Mouse (Mus musculus): ENCODE results near the gene Fryl. TPM values are rescaled to one million over a fixed set of nuclear protein-coding genes. Genes with fewer than 3 reads are reported as not detected.

Fryl gene
- polyA plus RNA-seq, 1 experiment from 2014 or later = 32.4 TPM

DNA sequence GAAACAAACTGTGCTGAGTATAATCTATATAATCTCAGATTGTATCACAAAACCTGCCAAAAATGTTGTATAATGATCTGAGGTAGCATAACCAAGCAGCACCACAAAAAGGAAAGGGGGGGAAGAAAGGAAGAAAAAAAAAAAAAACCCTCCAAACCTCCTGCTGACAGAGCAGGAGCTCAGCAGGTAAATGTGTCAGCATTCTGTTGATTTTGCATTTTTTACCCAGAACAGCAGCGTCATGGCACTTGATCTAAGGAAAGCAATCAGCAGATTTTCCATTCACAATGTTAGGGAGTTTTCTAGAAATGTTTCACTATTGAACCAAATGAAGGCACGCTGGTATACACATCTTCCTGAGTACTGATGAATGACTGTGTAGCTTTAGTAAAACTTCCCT is 56.8 kb downstream of the Fryl start:
- Histone ChIP-seq H3K9me3 (replicated peaks; ENCODE audit: control insufficient read depth, low read length) (no peaks in the 10 kb centered on the region), H3K27me3 (replicated peaks; ENCODE audit: control insufficient read depth, insufficient read depth, low read length) (no peaks in the 10 kb centered on the region), H3K9ac (ENCODE audit: low read length) (no peak overlapping the region), H3K4me1 (ENCODE audit: control insufficient read depth, insufficient read depth, low read length) (no peaks in the 10 kb centered on the region), H3K36me3 (ENCODE audit: control insufficient read depth, insufficient read depth, low read length) (no peaks in the 10 kb centered on the region), H3K27ac (ENCODE audit: low read depth, low read length) (no peak overlapping the region), H3K4me3 (ENCODE audit: low read depth, low read length) (no peak overlapping the region), H3K4me2 (ENCODE audit: low read length) (no peak overlapping the region)
- DNase-seq (ENCODE audit: low spot score) = no peak
- WGBS = 89% methylated on average over 2 of the region's 2 CpGs
- ATAC-seq = no peak

DNA sequence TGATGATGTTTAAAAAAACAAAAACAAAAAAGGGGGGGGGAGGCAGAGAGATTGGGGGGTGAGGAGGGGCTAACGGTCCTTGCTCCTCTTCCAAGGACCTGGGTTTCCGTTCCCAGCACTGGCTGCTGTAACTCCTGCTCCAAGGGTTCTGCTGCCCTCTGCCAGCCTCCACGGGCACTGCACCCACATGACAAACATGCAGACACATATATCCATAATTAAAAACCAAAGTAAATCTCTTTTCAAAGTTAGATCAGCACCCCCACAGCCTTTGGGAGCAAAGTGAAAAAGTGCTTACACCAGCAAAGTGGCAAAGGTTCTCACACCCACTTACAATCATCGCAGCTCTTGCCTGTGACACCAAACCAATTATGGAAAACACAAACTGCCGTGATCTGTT is 57.7 kb downstream of the Fryl start:
- 98% methylated on average over 5 of the region's 5 CpGs for WGBS
- H3K27ac ChIP-seq (ENCODE audit: low read depth, low read length) = no peak overlapping the region
- no peak overlapping the region for H3K9ac ChIP-seq (ENCODE audit: low read length)
- H3K4me3 ChIP-seq (ENCODE audit: low read depth, low read length) = no peak overlapping the region
- H3K27me3 ChIP-seq (replicated peaks; ENCODE audit: control insufficient read depth, insufficient read depth, low read length) = no peaks in the 10 kb centered on the region
- no peaks in the 10 kb centered on the region for H3K4me1 ChIP-seq (ENCODE audit: control insufficient read depth, insufficient read depth, low read length)
- DNase-seq (ENCODE audit: low spot score) (no peak), ATAC-seq (no peak)
- peaks cover 3% of the 10 kb centered on the region; the same call in 1 of the 2 replicates for H3K36me3 ChIP-seq (ENCODE audit: control insufficient read depth, insufficient read depth, low read length)
- H3K4me2 ChIP-seq (ENCODE audit: low read length) = no peak overlapping the region
- H3K9me3 ChIP-seq (replicated peaks; ENCODE audit: control insufficient read depth, low read length) = no peaks in the 10 kb centered on the region

DNA sequence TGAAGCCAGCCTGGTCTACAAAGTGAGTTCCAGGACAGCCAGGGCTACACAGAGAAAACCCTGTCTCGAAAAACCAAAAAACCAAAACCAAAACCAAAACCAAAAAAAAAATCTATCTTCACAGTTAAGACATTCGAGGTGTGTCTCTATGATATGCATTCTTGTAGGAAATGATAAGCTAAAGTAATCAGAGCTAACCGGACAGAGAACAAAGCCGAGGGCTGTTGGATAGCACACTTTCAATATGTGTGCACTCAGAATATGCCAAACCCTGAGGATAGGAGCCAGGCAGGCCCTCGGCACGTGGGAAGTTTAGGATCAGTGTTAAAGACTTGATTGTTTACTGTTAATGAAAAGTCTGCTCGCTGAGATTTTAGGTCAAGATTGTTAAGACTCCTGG is 58.6 kb downstream of the Fryl start:
- H3K36me3 ChIP-seq (ENCODE audit: control insufficient read depth, insufficient read depth, low read length) = peaks cover 7% of the 10 kb centered on the region
- no peaks in the 10 kb centered on the region for H3K27me3 ChIP-seq (replicated peaks; ENCODE audit: control insufficient read depth, insufficient read depth, low read length)
- H3K4me3 ChIP-seq (ENCODE audit: low read depth, low read length) = no peak overlapping the region
- ATAC-seq (no peak), DNase-seq (ENCODE audit: low spot score) (no peak)
- no peak overlapping the region for H3K4me2 ChIP-seq (ENCODE audit: low read length)
- H3K4me1 ChIP-seq (ENCODE audit: control insufficient read depth, insufficient read depth, low read length) = no peaks in the 10 kb centered on the region
- WGBS = 93% methylated on average over 7 of the region's 7 CpGs
- H3K9ac ChIP-seq (ENCODE audit: low read length) = no peak overlapping the region
- no peak overlapping the region for H3K27ac ChIP-seq (ENCODE audit: low read depth, low read length)
- H3K9me3 ChIP-seq (replicated peaks; ENCODE audit: control insufficient read depth, low read length) = no peaks in the 10 kb centered on the region

DNA sequence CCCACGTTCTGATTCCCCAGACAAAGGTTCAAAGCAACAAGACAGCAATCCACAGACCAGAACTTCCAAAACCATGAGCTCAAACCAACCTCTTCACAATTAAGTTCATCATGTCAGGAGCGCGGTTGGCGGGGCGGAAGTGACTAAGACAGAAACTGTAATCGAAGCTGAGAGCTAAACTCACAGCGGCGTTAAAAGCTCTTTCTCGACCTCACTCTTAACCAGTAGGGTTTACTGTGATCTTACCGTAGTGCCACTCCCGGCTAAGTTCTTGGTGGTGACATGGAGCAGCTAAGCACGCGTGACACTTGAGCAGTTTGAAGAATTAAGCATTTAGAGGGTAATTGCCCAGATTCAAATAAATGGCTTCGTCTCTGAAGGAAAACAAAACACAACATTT is 61.7 kb downstream of the Fryl start:
- no peaks in the 10 kb centered on the region for H3K4me1 ChIP-seq (ENCODE audit: control insufficient read depth, insufficient read depth, low read length)
- no peak overlapping the region for H3K4me2 ChIP-seq (ENCODE audit: low read length)
- H3K36me3 ChIP-seq (ENCODE audit: control insufficient read depth, insufficient read depth, low read length) = peaks cover 7% of the 10 kb centered on the region
- 92% methylated on average over 14 of the region's 14 CpGs for WGBS
- H3K27me3 ChIP-seq (replicated peaks; ENCODE audit: control insufficient read depth, insufficient read depth, low read length) = no peaks in the 10 kb centered on the region
- H3K9me3 ChIP-seq (replicated peaks; ENCODE audit: control insufficient read depth, low read length) = no peaks in the 10 kb centered on the region
- H3K27ac ChIP-seq (ENCODE audit: low read depth, low read length) = no peak overlapping the region
- DNase-seq (ENCODE audit: low spot score) (no peak), ATAC-seq (no peak)
- no peak overlapping the region for H3K9ac ChIP-seq (ENCODE audit: low read length)
- no peak overlapping the region for H3K4me3 ChIP-seq (ENCODE audit: low read depth, low read length)

DNA sequence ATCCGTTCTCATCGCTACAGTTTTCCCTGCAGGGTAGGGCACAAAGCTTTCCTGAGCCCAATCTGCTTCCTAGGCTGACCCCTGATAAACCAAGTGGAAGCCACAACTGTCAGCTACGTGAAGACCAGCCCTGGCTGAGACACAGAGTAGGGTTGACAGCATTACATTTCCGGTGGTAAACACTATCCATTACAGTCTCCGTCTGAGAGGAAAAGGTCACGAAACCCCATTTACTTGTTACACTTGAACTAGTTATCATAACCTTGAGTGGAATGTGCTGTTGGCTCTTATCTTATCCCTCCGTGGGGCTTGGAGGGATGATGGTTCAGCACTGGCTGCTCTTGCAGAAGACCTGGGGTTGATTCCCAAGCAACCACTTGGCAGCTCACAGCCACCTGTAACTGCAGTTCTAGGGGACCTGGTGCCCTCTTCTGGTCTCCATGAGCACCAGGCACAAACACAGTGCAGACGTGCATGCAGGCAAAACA is 62.3 kb downstream of the Fryl start:
- Histone ChIP-seq H3K9me3 (replicated peaks; ENCODE audit: control insufficient read depth, low read length) (no peaks in the 10 kb centered on the region), H3K4me2 (ENCODE audit: low read length) (no peak overlapping the region), H3K4me3 (ENCODE audit: low read depth, low read length) (no peak overlapping the region), H3K36me3 (ENCODE audit: control insufficient read depth, insufficient read depth, low read length) (peaks cover 7% of the 10 kb centered on the region), H3K27ac (ENCODE audit: low read depth, low read length) (no peak overlapping the region), H3K27me3 (replicated peaks; ENCODE audit: control insufficient read depth, insufficient read depth, low read length) (no peaks in the 10 kb centered on the region), H3K9ac (ENCODE audit: low read length) (no peak overlapping the region), H3K4me1 (ENCODE audit: control insufficient read depth, insufficient read depth, low read length) (no peaks in the 10 kb centered on the region)
- whole genome bisulfite sequencing = 93% methylated on average over 8 of the region's 8 CpGs
- ATAC-seq = no peak
- DNase-seq (ENCODE audit: low spot score) = no peak

DNA sequence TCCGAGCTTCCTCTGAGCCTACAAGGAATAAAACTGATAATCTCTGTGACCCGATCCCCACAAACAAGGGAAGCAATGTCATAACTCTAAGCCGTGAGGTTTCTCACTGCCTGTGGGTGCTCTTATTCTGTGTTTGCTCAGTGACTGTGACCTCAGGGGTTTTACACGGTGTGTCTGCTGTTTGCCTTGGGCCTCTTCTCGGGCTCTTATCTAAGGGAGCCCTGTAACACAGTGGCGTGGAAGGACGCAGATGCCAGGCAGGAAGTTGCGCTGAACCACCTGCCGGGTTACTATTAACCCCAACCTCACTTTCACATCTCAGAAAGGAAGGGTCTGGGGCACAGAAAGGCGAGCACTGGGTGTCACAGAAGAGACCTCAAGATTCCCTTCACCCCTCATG is 62.8 kb downstream of the Fryl start:
- ATAC-seq (no peak), DNase-seq (ENCODE audit: low spot score) (no peak)
- 88% methylated on average over 10 of the region's 10 CpGs for WGBS
- Histone ChIP-seq H3K9ac (ENCODE audit: low read length) (no peak overlapping the region), H3K4me3 (ENCODE audit: low read depth, low read length) (no peak overlapping the region), H3K9me3 (replicated peaks; ENCODE audit: control insufficient read depth, low read length) (no peaks in the 10 kb centered on the region), H3K4me2 (ENCODE audit: low read length) (no peak overlapping the region), H3K36me3 (ENCODE audit: control insufficient read depth, insufficient read depth, low read length) (peaks cover 7% of the 10 kb centered on the region), H3K27me3 (replicated peaks; ENCODE audit: control insufficient read depth, insufficient read depth, low read length) (no peaks in the 10 kb centered on the region), H3K27ac (ENCODE audit: low read depth, low read length) (no peak overlapping the region), H3K4me1 (ENCODE audit: control insufficient read depth, insufficient read depth, low read length) (no peaks in the 10 kb centered on the region)

DNA sequence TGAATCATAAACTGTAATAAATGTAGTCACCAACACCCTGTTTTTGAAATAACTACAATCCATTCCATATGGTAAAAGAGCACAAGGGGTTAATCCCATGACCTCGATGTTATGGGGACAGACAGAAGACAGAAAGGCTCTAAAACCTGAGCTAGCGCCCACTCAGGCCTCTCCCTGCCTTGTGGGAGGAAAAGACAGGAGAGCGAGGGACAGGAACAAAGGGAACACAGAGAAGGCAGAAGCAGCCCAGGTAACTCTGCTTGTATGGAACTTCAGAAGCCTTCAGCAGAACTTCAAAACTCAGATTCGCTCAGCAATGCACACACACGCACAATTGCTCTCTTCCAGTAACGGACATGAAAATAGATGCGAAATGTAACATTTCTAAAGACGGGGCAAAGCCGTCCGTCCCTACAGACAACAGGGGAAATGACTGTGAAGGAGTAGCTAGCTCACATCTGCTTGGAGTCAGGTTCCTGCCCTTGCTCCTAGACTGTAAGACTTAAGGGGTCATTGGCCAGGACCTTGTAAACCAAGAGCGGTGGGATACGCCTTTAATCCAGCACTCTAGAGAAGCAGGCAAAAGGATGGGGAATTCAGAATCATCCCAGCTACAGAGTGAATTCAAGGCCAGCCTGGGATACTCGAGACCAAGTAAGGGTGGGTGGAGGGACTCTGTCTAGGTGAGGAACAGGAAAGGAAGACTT is 63.4 kb downstream of the Fryl start:
- no peak overlapping the region for H3K27ac ChIP-seq (ENCODE audit: low read depth, low read length)
- DNase-seq (ENCODE audit: low spot score) (no peak), ATAC-seq (no peak)
- H3K36me3 ChIP-seq (ENCODE audit: control insufficient read depth, insufficient read depth, low read length) = peaks cover 7% of the 10 kb centered on the region
- no peak overlapping the region for H3K4me2 ChIP-seq (ENCODE audit: low read length)
- no peaks in the 10 kb centered on the region for H3K4me1 ChIP-seq (ENCODE audit: control insufficient read depth, insufficient read depth, low read length)
- H3K9ac ChIP-seq (ENCODE audit: low read length) = no peak overlapping the region
- H3K9me3 ChIP-seq (replicated peaks; ENCODE audit: control insufficient read depth, low read length) = no peaks in the 10 kb centered on the region
- WGBS = 88% methylated on average over 13 of the region's 13 CpGs
- no peaks in the 10 kb centered on the region for H3K27me3 ChIP-seq (replicated peaks; ENCODE audit: control insufficient read depth, insufficient read depth, low read length)
- no peak overlapping the region for H3K4me3 ChIP-seq (ENCODE audit: low read depth, low read length)

DNA sequence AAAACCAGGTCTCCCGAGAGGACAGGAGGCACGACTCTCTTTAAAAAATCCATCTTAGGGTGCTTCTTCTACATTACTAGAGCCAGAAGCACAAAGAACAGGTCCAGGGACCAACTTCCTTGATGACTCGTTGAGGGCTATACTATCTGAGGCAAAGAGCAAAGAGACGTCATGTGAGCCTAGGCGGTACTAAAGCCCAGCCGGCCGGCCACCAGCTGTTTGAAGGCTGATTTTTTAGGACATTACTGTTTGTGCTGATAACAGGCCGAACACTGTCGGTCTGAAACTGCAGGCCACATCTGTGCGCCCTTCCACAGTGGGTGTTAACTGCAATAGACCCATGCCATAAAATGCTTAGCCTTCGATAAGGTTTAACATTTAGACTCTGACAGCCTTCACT is 64.7 kb downstream of the Fryl start:
- H3K27ac ChIP-seq (ENCODE audit: low read depth, low read length) = no peak overlapping the region
- DNase-seq (ENCODE audit: low spot score) = no peak
- peaks cover 7% of the 10 kb centered on the region for H3K36me3 ChIP-seq (ENCODE audit: control insufficient read depth, insufficient read depth, low read length)
- no peak overlapping the region for H3K9ac ChIP-seq (ENCODE audit: low read length)
- no peak for ATAC-seq
- H3K9me3 ChIP-seq (replicated peaks; ENCODE audit: control insufficient read depth, low read length) = no peaks in the 10 kb centered on the region
- WGBS = 94% methylated on average over 11 of the region's 11 CpGs
- no peaks in the 10 kb centered on the region for H3K4me1 ChIP-seq (ENCODE audit: control insufficient read depth, insufficient read depth, low read length)
- no peak overlapping the region for H3K4me2 ChIP-seq (ENCODE audit: low read length)
- H3K27me3 ChIP-seq (replicated peaks; ENCODE audit: control insufficient read depth, insufficient read depth, low read length) = no peaks in the 10 kb centered on the region
- H3K4me3 ChIP-seq (ENCODE audit: low read depth, low read length) = no peak overlapping the region

DNA sequence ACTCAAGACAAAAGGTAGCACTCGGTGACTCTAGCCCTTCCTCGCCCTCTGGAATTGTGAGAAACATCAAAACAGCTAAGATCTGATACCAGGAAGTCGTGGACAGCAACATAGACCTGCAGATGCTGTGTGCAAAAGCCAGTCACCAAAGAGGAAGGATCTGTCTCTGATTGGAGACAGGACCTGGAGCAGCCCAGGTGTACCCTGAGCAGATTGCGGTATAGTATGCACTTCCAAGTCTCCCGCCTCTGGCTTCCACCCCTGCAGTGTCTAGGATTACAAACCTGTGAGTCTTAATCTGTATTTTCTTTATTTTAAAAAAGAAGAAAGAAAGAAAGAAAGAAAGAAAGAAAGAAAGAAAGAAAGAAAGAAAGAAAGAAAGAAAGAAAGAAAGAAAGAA is 66.3 kb downstream of the Fryl start:
- Histone ChIP-seq H3K27me3 (replicated peaks; ENCODE audit: control insufficient read depth, insufficient read depth, low read length) (no peaks in the 10 kb centered on the region), H3K9ac (ENCODE audit: low read length) (no peak overlapping the region), H3K4me1 (ENCODE audit: control insufficient read depth, insufficient read depth, low read length) (no peaks in the 10 kb centered on the region), H3K4me3 (ENCODE audit: low read depth, low read length) (no peak overlapping the region), H3K9me3 (replicated peaks; ENCODE audit: control insufficient read depth, low read length) (0 out of 2 replicates have a peak, but pooled peaks cover 2% of the 10 kb centered on the region), H3K36me3 (ENCODE audit: control insufficient read depth, insufficient read depth, low read length) (peaks cover 7% of the 10 kb centered on the region), H3K4me2 (ENCODE audit: low read length) (no peak overlapping the region), H3K27ac (ENCODE audit: low read depth, low read length) (no peak overlapping the region)
- ATAC-seq (no peak), DNase-seq (ENCODE audit: low spot score) (no peak)
- 76% methylated on average over 5 of the region's 5 CpGs for WGBS

Measured in forebrain, embryonic 14.5 days (tissue).